Mouse (Mus musculus): ENCODE results near the gene Dolpp1.

Gene Dolpp1

DNA sequence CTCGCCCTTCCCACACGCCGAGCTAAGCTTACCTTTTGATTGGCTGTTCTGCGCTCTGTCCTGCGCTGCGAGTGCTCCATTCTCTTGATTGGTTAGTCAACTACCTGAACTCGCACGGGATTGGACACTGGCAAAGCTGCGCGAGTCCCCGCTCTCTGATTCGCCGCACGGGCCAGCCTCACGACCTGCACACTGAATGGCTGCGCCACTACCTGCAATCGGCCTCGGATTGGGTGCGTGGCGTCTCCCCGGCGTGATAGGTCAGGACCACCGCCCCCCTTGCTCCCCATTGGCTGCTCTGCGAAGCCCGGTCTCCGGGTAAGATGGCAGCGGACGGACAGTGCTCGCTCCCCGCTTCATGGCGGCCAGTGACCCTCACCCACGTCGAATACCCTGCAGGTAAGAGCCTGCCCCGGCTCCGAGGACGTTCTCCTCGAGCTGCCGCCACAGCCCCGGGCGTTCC is at the start of gene Dolpp1:
TSS of gene Dolpp1 (plus strand) at position 141 of the 463 bp plus-strand sequence.
- DNase-seq, result peak; percentile 98

DNA sequence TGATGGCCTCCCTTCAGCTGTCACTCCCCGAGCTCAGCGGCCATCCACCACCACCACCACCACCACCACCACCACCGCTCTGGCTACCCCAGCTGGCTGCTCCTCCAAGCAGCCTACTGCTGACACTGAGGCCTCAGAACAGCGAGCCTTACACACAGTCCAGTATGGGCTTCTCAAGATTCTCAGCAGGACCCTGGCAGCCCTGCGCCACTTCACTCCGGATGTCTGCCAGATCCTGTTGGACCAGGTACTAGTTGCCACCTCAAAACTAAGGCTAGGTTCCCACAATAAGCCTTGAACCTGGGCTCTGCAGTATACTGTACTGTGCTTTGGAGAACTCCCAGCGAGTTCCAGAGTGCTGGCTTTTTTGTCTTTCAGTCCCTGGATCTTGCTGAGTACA is 49.5 kb upstream of the Dolpp1 start:
- DNase-seq, result no peak

DNA sequence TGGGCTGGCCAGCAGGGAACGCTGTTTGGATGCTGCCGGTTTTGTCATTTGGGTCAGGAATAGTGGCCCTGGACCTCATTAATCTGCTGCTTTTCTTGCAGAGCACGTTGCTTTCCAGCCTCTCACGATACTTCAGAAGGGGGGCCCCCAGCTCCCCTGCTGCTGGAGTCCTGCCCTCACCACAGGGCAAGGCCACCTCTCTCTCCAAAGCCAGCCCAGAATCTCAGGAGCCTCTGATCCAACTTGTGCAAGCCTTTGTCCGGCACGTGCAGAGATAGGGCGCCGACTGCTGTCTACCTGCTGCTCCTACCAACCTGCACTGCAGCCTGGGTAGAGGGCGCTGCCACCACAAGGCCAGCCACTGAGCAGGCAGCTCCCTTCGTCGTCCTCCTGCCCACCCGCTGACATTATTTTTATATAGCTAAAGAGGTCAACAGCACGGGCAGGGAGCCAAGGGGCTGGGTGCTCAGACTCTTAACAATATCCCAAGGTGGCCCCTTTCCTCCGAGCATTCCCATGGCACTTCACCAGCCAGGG is 48.4 kb upstream of the Dolpp1 start:
- DNase-seq, result no peak

DNA sequence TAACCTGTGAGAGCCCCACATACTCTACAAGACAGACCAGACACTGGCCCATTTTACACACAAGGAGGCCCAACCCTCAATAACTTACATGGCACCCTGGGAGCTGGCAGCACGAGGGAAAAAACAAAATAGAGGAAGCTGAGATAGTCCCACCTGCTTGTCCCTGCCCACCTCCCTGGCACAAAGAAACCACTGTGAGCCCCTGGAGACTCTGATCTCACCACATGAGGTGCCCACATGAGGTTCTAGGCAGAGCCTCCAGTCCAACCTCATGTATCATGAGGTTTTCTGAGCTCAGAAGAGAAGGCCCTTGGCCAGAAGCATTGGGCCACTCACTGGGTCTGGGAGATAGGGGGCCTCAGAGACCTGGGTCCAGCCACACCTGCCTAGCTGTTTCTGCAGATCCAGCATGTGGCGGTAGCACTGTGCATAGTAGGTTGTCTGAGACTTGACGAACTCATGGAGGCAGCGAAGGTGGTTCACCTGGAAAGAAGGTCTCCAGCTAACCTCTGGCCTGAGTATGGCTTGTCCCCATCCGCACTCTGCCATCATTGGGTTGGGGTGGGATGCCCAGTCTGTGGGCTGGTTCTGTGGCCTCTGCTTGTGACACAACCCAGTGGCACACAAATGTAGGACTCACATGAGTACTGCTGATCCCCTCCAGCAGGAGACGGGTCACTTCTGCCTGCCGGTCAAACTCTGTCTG is 45.9 kb upstream of the Dolpp1 start:
- DNase-seq, result no peak

DNA sequence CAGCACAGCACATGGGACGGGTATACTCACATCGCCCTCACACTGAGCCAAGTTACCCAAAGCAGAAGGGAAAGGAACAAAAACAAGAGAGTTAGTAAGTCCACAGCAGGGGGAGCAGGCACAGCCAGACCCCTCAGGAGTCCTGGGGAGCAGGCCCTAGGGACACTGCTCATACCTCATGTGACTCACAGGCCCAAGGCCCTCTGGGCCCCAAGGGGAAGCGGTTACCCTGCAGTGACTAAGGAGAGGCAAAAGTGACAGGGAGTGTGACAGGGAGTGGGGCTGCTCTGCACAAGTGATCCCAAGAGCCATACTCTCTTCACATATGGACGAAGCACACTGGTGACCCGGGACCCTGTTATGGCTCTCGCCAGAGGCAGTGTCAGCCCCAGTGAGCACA is 42.9 kb upstream of the Dolpp1 start:
- no peak for DNase-seq

DNA sequence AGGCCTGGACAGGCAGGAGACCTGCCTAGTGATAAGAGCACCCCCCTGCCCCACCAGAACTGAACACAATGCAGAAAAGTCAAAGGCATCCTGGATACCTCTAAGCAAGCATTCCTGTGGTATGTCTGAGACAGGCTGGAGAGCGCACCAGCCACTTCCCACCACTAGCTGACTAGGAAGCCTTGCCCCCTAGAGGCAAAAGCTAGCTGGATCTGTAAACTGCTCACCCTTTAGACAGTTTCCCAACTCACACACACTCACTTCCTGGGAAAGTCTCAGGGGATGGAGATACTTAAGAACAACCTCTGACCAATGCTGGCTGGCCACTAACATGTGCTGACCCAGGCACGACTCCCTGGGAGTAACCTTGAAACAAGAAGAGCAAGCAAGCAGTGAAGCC is 40.9 kb upstream of the Dolpp1 start:
- no peak for DNase-seq

DNA sequence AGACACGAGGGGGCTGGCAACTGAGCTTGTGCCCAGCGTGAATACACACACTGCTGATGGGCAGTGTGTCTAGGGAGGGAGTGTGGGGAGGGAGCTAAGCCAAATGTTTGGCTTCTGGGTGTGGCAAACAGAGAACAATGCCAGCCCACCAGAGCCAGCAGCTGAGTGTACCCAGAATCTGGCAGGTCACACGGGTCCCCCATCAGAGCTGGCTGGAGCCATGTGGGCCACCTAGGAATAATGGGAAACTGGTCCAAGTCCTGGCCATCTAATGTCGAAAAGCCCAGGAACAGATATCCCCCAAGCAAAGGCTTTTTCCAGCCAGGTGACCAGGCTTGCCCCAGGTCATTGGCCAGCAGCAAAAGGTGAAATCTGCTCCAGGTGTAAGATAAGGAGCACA is 36.2 kb upstream of the Dolpp1 start:
- DNase-seq, result no peak

DNA sequence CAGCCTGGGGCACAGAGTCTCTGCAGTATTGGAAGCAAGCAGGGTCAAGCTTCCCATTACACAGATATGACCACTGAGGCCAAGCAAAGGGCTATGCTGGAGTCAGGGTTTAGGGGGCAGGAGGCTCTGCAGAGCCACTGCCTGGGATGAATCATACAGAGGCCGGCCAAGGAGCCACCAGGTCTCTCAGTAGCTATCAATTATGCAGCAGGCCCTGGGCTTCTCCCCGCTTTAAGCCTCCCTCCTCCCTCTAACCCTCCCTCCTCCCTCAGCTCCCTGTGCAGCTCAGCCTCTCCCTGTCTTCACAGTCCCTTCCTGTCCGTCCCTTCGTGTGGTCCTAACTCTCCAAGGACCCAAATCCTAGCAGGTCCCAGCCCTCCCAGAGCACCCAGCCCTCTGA is 35.8 kb upstream of the Dolpp1 start:
- no peak for DNase-seq

DNA sequence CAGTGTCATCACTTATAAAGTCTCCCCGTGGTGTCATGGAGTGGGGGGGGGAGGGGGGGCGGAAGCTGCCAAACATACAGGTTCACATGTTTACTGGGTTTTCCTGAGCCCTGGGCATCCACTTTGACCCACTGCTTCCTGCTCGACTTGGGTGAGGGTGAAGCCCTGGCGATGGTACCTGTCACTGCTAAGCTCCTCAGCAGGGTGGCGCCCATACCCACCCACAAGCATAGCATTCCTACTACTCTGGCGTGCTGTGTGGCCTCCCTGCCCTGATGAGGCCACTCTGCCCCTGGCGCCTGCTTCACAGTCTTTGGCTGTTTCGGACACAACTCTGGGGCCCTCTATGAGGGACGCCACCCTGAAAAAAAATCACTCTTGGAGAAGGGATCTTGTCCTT is 35.1 kb upstream of the Dolpp1 start:
- no peak for DNase-seq

DNA sequence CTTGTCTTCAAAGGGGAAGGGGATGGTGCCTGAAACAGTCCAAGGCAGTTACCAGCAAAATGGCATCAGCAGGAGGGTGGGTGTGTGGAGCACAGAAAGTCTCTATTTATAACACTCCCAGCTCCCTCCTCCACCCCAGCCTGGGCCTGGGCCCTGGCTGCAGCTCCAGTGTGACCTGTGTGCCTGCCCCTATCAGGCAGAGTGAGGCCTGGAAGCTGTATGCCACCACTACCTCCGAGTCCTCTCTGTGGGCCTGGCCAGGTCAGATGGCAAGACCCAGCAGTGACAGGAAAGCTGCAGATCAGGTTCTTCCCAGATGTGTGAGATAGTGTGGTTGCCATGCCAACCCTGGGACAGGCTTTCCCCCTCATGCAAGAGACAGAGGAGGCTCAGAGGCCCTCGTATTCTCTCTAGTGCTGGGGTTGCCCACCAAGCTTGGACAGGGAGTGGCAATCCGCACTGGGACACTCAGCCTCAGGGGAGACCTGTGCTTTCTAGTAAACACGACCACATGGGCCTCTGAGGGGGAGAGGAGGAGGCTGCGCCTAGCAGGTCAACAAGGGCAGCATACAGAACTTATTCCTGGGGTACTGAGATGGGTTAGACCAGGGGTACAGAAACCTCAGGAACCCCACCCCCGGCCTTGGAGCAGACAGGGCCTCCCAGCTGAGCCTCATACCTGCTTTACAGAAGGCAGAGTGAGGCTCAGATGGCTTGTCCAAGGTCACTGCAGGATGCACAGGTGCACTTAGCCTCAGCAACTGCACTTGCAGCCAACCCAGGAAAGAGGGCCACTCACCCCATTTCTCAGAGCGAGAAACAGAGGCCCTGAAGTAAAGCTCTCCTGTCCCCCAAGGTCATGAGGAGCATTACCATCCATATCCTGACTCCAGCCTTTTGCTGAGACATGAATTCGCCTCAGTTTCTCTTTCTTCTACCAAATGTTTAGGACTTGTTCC is 34.2 kb upstream of the Dolpp1 start:
- no peak for DNase-seq

DNA sequence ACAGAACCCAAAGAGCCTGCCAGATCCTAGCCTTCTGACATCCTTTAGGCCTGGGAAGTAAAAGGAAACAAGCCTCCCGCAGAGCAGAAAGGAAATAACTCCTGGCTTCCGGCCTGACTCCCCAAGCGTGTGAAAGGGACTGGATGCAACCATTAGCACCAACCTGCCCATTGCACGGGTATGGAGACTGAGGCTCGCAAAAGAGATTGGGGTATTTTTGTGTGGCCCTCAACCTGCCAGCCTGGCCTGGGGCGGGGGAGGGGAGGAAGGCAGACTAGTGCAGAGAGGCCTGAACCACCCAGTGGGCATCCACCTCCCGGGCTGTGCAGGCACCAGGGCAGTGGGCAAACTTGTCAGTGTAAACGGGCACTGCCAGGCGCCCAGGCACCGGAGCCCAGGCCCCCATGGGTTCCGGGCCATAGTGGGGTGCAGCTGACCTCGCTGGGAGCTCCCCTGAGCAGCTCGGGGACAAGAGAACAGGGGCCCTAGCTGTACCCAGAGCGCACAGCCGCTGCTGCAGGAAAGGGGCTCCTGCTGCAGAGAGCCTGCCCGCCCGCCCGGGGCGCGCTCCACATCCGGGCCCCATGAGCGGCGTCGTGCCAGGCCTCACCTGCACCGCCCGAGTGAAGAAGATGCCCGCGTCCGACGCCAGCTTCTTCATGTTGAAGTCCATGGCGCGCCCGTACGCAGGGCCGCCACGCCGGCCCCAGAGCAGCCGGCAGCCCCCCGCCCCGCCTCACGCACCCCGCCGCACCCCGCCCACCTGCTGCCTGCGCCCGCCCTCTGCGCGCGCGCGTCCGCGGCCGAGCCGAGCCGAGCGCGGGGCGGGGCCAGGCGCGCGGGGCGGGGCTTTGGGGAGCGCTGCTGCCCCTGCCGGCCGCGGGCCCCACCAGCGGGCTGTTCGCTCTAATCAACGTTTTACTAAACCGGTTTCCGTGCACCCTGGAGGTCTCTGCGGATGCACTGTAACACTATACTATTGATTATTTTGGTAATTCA is 33.2 kb upstream of the Dolpp1 start, which contains the start of gene Sh3glb2:
TSS of gene Sh3glb2 (minus strand) at position 805 of the 999 bp plus-strand sequence.
- DNase-seq, result peak; percentile 91

DNA sequence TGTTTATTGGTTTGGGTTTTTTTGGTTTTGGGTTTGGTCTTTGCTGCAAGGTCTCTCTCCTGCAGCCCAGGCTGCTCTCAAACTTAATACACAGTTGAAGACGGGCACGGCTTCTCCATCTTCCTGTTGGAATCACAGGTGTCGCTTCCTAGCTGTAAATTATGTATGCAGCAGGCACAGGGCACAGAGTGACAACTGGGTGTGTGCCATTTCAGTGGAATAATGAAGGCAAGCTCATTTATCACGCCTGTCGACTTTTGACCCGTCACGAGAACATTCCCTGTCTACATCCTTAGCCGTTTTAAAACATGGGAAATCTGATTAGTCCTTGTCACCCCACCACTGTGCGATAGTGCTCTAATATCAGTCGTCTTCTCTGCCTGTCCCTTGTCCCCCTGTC is 31.4 kb upstream of the Dolpp1 start:
- no peak for DNase-seq

DNA sequence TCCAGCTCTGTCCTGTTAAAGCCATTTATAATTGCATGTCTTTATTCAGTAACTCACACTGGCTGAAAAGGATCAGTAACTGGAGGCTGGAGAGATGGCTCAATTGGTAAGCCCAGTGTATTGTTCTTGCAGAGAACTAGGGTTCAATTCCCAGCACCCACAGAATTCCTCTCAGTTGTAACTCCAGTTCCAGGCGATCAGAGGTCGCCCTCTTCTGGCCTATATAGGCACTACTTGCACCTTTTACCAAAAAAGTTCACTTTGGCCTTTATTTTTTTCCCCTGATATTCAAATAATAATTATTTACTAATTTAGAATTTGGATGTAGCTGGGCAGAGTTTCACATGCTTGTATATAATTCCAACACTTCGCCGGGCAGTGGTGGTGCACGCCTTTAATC is 29.2 kb upstream of the Dolpp1 start:
- DNase-seq, result no peak

DNA sequence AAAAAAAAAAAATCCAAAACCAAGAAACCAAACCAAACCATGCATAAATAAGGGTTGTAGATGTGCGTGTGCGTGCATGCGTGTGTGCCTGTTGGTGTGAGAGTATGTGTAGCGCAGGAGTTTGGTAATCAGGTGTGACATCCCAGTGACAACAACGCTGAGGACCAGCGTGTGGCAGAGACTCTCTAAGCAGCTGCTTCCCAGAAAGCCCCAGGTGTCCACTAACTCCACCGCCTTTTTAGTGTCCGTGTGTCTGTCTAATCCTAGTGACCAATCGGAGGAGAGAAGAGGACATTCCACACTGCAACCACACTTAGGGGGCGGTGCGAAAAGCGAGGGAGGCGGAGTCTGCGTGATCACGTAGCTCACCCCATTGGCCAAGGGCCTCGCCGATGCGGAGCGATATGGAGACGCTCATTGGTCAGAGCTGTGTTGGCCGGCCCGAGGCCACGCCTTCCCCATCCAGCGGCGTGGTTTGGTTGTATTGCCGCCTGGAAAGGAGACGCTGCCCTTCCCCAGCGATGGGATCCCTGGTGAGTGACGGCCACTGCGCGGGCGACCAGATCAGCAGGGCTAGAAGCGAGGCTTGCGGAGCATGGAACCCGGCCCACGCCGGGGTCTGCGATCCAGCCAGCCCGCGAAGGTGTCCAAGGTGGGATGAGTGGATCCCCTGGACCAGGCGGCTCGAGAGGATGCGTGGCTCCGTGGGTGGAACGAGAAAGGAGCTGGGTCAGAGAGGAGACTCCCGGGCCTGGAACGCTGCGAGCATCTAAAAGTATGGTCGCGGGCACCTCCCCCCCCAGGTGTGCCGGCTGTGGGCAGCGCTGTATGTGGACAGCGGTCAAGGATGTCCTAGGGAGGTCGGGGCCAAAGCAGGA is 28.0 kb upstream of the Dolpp1 start, which contains the start of gene Miga2:
TSS of gene Miga2 (plus strand) at position 461 of the 878 bp plus-strand sequence.
- peak; percentile 100 for DNase-seq

DNA sequence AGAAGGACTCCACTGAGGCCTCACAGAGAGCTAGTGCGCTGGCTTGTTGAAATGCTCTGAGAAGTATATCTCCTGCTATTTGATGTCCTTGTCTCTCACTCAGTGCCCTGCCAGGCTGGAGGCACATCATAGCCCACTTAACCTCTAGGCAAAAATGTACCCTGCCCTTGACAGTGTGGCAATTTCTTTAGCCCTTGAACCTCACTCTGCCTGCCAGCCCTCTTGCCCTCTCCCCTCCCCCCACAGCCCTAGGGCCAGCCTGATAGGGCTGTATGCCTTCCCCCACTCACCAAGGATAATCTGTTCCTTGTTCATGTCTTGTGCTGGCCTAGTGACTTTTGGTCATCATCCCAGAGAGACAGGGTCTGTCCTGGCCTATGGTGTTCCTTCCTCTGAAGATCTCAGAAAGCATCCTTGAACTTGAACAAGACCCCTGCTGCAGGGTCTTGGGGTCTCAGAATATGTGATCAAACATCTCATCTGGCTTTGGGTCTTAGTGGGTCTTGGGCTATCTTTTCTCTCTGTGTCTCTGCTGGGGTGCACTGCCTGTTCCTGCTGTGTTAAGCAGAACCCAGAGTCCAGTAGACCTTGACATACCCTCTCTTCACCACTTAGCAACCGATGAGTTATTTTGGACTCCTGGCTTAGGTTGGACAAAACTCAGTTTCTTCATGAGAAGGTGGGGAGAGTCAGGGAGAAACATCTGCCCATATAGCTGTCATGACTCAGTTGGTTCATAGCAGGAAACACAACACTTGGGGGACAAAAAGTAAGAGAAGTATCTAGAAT is 26.6 kb upstream of the Dolpp1 start:
- no peak for DNase-seq

DNA sequence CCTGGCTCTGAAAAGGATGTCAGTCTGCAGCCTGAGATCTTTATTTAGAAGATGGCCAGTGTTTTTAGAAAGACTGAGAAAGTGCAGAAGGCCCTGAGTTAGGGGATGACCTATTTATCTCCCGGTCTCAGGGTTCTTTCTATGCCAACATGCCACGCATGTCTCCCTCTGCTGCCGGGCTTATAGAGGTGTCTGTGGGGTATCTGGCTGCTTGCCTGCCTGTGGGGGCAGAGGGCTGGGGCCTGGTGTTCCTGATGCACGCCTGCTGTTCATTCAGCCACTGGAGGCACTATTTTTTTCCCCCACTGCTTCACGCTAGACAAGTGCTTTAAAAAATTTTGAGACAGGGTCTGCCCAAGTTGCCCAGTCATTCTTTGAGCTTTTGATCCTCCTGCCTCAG is 25.9 kb upstream of the Dolpp1 start:
- DNase-seq, result no peak

DNA sequence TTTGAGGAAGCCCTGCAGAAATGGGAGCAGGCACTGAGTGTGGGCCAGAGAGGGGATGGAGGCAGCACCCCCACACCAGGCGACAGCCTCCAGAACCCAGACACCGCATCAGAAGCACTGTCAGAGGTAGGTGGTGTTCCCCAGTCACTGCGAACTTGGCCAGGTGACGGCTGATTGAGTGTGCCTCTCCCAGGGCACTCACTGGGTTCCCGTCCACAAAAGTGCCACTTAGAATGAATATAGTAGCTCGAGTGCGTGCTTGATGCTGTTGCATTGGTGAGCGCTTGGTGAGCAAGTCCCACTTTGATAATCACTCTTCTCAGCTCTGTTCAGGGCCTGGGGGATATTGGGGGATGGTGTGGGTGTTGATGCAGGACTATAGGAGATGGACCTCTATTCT is 20.5 kb upstream of the Dolpp1 start:
- DNase-seq, result no peak

DNA sequence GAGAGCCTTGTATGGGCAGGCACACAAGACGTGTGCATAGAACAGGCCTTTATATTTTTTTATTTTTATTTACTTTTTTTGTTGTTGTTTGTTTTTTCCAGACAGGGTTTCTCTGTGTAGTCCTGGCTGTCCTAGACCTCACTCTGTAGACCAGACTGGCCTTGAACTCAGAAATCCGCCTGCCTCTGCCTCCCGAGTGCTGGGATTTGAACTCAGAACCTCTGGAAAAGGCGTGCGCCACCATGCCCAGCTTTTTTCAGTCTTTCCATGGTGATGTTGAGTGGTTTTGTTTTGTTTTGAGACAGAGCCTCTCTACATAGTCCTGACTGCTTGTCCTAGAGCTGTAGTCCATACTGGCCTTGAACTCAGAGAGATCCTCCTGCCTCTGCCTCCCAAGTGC is 19.3 kb upstream of the Dolpp1 start:
- DNase-seq, result no peak

DNA sequence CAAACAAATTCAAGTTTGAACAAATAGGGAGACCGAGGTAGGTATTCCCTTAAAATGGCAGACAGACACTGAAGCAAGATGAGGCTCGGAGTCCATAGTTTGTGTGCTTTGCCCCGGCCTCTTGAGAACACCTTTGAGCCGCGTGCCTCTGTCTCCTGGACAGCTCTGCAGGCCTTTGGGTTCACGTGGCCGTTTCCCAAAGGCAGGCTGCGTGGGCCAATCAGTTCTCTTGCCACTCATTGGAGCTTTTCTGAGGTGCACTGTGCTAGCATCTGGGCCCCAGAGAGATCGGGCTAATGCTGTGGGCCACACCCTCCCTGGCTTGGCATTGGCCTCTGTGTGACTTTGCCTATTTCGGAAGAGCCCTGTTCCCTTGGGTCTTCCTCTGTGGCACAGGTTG is 16.2 kb upstream of the Dolpp1 start:
- DNase-seq, result no peak

DNA sequence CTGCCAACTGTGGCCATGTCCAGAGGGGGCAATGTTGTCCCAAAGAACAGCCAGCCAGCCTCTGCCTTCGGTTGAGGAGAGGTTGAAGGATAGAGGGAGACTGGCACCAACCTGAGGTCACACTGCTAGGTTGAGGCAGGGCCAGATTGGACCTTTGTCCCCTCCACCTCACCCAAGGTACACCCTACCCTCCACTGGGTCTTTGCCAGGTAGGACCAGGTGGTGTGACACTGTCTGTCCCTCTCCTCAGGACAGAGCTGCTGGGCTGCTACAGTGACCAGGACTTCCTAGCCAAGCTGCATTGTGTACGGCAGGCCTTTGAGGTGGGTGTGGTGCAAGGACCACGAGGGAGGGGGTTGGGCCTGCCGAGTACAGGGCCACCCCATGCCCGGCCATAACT is 14.3 kb upstream of the Dolpp1 start:
- DNase-seq, result no peak

All from liver (tissue).